Mouse (Mus musculus): ENCODE results near the gene Olfr467. TPM values are rescaled to one million over a fixed set of nuclear protein-coding genes. Genes with fewer than 3 reads are reported as not detected.

Gene Olfr467
- polyA plus RNA-seq, 1 experiment from 2014 or later: not detected

Other genes starting within 250 kb of the Olfr467 start
- gene Olfml1, start 244.8 kb upstream of the Olfr467 start, polyA plus RNA-seq (2016; fragmentation: Nextera tagmentation; extraction: Ambion mirVana): 6.2 and 7.0 TPM in 2 replicates
- 2.5 and 3.5 TPM in 2 replicates for gene Ppfibp2, start 217.1 kb upstream of the Olfr467 start, polyA plus RNA-seq (2016; fragmentation: Nextera tagmentation; extraction: Ambion mirVana)
- not detected in 2 replicates for gene 5330417H12Rik, start 187.1 kb upstream of the Olfr467 start, polyA plus RNA-seq (2016; fragmentation: Nextera tagmentation; extraction: Ambion mirVana)
- gene Cyb5r2, start 54.2 kb upstream of the Olfr467 start, polyA plus RNA-seq (2016; fragmentation: Nextera tagmentation; extraction: Ambion mirVana): 0.10 and 0.17 TPM in 2 replicates
- not detected in 2 replicates for gene Ovch2, start 11.1 kb upstream of the Olfr467 start, polyA plus RNA-seq (2016; fragmentation: Nextera tagmentation; extraction: Ambion mirVana)
- not detected in 2 replicates for gene Olfr469, start 13.3 kb downstream of the Olfr467 start, polyA plus RNA-seq (2016; fragmentation: Nextera tagmentation; extraction: Ambion mirVana)
- gene Olfr470, start 35.2 kb downstream of the Olfr467 start, polyA plus RNA-seq (2016; fragmentation: Nextera tagmentation; extraction: Ambion mirVana): not detected in 2 replicates
- gene Olfr472, start 85.6 kb downstream of the Olfr467 start, polyA plus RNA-seq (2016; fragmentation: Nextera tagmentation; extraction: Ambion mirVana): 0.04 TPM in 1 of 2 replicates, not detected in the other
- not detected in 2 replicates for gene Olfr473, start 118.2 kb downstream of the Olfr467 start, polyA plus RNA-seq (2016; fragmentation: Nextera tagmentation; extraction: Ambion mirVana)
- gene Olfr474, start 142.4 kb downstream of the Olfr467 start, polyA plus RNA-seq (2016; fragmentation: Nextera tagmentation; extraction: Ambion mirVana): not detected in 2 replicates
- gene Olfr476, start 152.5 kb downstream of the Olfr467 start, polyA plus RNA-seq (2016; fragmentation: Nextera tagmentation; extraction: Ambion mirVana): not detected in 2 replicates
- gene Olfr477, start 174.4 kb downstream of the Olfr467 start, polyA plus RNA-seq (2016; fragmentation: Nextera tagmentation; extraction: Ambion mirVana): not detected in 2 replicates
- gene Olfr478, start 221.7 kb downstream of the Olfr467 start, polyA plus RNA-seq (2016; fragmentation: Nextera tagmentation; extraction: Ambion mirVana): not detected in 2 replicates
- gene Olfr479, start 238.4 kb downstream of the Olfr467 start, polyA plus RNA-seq (2016; fragmentation: Nextera tagmentation; extraction: Ambion mirVana): not detected in 2 replicates

All from neural tube, embryonic 12.5 days (tissue).